Mouse (Mus musculus) R1 (cell line): ENCODE measurements around the gene Fgfr2.

Source experiments
- DNase-seq: peaks from one replicate; pipeline ENCODE4 v3.0.0-alpha.2; 2018; ENCODE audit warnings: low read depth, low spot score

Fgfr2 gene

DNA sequence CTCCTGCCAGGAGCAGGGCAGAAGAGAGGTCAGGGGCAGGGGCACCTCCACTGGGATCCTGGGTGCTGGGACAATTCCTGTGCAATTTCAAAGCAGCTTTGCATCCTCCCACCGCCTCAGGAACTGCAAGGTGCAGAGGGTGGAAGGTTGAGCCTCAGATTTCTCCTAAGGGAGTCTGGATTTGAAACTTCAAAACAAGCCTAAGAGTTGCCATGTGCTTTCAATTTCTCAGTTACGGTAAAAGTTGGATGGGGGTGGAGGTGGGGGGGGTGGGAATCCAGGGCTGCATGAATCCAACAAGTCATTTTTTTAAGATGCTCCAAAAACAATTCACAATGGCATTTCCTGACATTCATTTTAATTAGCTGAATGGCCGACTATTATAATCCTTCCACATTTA, 935.7 kb downstream of the Fgfr2 start:
- no peak for DNase-seq

DNA sequence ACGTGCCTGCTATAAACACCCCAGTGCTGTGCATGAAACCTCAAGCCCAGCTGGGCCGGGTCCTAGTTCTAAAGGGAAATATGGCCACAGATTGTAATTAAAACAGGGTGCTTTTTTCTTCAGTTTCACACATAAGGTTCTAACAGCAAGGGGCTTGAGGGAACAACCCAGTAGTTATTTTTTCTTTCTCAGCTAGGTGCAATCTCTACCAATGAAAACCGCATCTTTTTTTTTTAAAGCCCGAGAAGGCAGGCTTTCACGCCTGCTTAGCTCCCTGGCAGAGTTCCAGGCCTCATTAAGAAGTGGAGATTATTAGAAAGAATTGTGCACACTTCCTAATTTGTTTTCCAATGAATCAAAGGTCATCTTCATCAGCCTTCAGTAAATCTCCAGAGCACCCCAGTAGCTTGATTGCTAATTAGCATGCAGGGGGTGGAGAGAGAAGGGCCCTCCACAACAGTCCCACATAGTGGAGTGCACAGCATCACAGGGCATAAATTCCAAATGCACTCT, 939.2 kb downstream of the Fgfr2 start:
- no peak for DNase-seq

DNA sequence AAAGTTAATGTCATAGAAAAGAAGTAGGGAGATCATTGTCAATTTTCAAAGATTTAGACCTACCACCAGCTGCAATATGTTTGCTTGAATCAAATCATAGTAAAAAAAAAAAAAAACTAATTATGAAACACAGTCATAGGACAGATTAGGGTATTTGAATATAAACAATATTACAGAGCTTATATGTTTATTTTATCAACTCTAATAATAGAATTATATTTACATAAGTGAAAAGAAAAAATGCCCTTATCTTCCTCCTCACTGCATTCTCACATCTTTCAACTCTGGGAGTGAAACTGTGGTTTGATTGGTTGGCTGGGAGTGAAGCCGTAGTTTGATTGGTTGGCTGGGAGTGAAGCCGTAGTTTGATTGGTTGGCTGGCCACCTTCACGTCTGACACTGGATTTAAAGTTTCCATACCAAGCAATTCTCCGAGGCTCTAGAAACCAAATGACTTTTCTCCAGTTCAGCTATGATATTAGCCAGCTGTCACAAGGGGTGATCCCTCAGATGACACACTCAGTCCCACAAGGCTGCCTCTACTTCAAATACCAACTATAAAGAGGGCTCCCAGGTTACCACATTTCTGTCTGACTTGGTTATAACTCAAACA, 941.5 kb downstream of the Fgfr2 start:
- DNase-seq: no peak

DNA sequence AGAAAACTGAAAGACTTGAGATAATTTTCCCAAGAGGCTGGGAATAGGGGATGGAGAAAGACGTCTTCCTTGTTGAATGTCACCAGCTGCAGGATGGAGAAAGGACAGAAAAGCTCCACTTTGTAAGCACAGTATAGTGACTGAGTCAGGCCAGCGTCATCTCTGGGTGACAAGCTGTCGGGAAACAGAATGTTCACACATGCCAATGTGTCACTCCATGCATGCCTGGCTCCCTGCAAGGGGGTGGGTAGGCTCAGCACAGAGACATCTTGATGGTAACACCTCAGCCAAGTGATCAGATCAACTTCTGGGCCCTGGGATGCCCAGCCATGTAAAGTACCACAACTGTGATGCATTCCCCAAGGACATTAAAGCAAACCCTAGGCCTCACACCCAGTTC, 942.1 kb downstream of the Fgfr2 start:
- DNase-seq: no peak

DNA sequence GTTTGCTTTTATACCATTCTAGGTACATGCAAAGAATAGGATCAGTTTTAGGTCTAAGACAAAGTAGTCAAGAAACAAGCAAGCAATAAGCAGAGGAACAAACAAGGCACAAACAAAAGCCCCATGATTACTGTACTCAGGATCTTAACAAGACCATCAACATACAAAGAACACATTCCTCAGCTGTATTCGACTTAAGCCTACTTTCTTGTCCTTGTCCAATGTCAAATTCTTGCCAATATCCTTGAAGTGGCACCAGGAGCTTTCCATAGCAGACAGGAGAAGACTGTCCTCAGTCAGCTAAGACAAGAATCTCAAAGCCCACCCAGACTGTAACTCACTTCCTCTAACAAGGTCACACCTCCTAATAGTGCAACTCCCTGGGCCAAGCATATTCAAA, 944.1 kb downstream of the Fgfr2 start:
- peak; percentile 63 for DNase-seq

DNA sequence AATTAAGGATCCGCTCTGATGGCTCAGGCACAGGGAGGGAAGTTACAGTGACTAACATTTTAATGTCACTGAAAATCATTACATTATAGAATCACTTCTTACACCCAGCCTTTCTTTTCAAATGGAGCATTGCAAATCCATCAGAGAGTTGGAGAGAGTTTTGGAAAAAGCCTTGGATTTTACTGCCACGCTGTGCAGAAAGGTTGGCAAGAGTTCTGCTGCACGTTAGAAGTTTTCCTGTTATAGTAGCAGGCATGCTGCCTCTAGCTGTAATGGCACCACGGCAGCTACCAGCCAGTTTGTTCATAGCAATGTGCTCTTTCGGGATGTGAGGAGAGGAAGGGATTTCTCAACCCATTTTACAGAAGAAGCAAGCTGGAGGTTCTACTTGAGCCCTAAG, 948.4 kb downstream of the Fgfr2 start:
- no peak for DNase-seq

DNA sequence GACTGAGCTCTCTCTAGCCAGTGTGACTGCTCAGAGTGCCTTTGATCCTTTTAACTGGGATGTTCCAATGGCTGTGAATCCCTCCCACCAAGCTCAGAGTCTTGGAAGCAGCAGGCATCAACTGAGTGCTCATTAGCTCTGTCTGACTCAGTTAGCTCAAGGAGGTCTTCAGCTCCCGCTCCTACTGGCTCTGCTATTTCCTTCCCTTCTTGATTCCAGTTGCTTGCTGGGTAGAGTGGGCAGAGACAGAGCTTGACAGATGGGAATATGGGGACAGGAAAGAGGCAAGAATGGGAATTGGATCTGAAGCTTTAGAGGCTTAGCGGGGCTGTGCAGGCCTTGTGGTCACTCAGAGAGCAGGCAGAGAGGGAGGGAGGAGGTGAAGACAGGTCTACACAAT, 948.9 kb downstream of the Fgfr2 start:
- DNase-seq: no peak

DNA sequence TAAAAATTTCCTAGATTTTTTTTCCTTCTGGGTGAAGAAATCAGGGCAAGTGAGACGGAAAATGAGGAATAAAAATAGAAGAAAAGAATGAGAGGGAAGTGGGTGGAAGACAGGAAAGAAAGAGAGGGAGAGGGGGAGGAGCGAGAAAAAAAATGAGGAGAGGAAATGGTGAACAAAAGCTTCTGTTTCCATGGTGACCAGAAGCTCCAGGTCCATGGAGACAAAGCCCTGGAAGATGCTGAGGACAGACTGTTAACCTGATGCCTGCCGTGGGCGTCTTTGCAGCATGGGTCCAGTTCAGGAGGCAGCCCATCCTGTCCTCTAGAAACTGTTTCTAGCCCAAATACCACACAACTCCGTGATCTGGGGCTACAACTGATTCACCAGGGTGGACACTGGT, 950.9 kb downstream of the Fgfr2 start:
- no peak for DNase-seq

DNA sequence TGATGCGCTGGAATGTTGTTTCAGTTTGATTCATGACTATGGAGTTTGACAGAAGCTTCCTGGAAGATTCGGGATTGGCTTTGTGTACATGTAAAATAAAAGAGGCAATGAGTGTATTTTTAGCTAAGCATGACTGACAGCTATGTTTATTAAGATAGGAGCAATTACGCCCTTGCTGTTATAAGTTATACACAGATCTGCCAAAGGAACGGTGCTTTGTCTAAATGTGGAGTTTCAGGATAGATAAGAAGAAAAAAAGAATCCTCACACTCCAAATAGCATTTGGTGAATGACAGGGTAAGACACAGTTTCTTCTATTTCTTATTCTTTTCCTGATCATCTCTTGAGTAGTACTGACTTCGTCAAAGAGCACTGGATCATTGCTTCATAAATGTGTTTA, 951.4 kb downstream of the Fgfr2 start:
- DNase-seq: no peak

DNA sequence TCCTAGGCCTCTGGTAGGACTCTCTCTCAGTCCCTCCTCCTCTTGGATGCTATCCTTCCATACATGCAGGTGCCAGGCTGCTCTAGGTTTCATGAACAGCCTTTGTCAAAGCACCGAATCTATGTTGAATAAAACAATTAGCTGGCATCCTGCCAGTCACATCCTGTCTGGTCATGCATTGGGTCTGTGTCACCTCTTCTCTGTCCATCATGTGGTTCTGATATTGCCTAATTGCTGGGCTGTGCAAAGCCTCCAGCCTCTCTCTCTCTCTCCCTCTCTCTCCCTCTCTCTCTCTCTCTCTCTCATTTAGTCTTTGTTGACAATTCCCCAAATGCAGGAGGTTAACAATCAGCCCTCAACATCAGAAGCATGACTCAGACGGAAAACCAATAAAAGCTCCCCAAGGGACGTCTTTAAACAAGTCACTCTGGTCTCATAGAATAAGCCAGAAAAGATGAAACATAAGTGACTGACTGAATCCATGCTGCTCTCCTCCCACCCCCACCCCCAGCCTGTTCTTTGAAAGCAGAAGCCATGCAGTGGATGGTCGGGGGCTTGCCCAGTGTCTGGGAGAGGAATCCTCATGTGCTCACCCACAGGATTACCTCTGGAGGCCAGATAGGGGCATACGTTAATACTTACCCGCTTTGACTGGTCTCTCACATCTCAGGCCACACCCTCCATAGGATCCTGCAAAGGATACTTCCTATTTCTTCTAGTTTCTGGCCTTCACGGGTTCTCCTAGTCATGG, 953.6 kb downstream of the Fgfr2 start:
- no peak for DNase-seq

DNA sequence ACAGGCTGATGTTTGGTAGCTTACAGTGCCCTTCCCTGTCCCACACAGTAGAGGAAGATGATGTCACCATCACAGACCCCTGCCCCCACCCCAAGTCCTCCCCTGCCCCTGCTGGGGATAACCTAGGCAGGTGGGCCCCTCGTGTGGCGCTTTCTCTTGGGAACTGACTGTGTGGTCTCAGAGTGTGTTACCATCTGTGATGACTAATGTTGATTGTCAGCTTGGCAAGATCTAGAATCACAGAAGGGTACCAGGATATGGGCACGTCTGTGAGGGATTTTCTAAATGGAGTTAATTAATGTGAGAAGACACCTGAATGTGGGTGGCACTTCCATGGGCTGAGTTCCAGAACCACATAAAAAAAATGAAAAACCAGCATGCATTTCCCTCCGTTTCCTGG, 955.9 kb downstream of the Fgfr2 start:
- no peak for DNase-seq

DNA sequence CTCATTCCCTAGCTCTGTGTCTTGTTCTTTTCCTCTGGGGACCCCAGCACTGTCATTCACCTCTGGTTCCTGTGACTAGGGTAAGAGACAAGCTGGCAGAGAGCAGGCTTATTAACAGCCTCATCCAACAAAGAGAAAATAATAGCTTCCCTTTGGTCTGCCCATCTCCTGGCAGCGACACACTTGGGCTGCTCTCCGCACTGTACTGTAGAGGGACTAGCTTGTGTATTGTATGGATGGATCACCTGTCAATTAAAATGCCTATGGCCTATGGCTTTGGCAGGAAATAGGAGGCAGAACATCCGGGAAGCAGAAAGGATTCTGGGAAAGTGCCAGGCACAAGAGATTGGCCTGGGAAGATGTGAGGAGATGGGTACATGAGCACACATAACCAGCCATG, 960.9 kb downstream of the Fgfr2 start:
- peak; percentile 18 for DNase-seq

DNA sequence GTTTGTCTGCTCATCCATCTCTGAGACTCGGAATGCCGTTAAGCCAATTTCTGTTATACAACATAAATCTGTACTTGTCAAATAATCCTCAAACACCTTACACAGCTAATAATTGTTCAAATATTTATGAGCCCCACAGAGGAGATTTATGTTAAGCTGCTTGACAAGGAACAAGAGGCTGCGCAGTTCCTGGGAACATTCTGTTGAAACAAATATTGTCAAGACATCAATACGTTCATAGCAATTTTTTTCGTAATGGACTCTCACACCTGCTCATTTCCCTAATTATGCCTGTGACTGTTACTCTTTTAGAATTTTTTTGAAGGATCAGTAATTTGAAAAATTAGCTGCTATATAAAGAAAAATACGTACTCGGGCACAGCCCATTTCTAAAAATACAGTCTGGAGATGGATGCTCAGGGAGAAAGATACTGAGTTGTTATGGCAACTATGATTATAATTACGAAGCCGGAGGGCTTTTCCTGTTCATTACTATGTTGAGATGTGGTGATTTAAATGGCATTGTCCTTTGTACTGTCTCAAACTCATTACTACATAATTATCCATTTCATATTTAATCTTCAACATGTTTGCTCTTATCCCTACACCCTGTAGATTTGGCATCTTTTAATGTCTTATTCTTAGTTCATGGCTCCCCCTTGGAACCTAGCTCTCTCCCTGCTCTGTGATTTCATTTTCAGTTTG, 964.7 kb downstream of the Fgfr2 start:
- no peak for DNase-seq

DNA sequence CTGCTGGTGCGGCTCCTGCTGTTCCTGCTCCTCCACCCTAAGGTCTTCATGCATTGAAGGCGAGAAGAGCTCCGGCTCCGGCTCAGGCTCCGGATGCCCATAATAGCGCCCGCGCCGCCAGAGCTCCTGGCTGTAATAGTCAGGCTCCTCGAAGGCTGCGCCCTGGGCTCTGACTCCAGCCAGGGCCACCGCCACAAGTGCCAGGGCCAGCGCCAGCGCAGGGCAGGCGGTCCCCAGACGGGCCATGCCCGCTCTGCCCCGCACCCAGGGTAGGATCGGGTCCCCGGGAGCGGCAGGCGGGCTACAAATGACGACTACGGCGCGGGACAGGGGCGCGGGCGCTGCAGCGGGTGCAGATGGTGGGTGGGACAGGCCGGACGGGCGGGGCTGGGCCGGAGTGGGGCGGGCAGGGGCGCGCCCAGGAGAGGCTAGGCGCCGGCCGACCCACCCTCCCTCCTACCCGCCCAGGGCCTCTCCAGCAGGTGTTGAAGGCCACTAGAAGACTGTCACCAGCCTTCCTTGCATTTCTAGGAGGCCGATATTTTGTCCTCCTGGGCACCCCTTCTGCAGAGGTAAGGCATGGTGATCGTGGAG, 968.7 kb downstream of the Fgfr2 start, which contains the start of gene Cpxm2:
TSS of gene Cpxm2 (minus strand) at position 372 of the 594 bp plus-strand sequence.
- DNase-seq: peak; percentile 22

DNA sequence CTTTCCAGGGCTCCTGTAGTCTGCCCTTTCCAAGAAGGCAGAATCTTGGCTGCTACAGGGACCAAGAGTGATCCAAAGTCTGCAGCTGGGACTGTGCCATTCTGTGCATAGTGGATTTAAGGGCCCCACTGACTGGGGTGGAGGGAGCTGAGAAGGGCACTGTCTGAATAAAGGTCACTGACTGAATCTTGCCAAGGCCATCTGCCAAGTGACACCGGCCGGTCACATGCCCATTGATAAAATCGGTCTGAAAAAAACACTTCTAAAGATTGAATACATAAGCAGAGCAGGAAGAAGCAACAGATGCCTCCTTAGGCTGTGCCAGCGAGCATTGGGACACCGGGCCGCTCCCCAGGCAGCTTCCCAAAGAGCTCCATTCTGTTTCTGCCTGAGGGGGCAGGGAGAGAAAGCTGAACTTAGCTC, 969.4 kb downstream of the Fgfr2 start:
- no peak for DNase-seq

DNA sequence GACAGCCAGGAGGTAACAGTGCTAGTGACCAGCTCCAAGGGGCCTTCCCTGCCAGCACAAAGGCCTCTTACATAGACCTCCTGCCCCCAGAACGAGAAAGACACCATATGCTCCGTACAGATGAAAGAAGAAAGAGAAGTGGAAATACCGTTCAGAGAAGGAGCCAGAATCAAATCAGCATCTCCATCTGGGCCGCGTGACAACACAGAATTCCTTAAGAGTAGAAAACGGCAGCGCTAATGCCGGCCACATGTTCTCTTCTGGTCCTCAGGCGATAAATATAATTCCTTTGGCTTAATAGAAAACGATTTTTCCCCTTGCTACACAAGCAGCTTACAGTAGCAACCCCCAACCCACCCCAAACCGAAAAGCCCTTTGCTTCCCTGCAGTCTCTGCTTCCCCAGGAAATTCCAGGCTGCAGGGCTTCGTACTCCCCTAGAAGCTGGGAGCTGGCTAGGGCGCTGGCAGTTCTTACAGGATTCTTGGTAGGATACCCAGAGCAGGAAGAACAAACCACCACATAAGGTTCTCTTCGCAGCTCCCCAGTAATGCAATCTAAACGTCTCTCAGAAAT, 977.8 kb downstream of the Fgfr2 start:
- DNase-seq: no peak

DNA sequence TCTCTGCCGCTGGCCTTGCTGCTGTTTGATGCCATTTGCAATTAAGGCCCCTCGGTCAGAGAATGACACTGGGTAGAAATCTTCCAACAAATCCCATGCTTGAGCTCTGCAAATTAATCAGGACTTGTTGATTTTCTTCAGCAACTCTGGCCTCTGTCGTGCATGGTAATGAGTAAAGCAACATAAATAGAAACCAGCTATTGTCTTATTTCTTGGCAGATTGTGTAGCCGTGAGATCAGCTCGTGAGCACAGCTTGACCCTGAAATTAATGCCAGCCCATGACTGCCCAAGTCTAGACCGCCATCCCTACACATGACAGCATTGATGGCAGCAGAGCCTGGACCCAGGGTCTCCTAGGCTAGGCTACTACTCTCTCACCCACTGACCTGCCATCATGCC, 994.5 kb downstream of the Fgfr2 start:
- DNase-seq: no peak

DNA sequence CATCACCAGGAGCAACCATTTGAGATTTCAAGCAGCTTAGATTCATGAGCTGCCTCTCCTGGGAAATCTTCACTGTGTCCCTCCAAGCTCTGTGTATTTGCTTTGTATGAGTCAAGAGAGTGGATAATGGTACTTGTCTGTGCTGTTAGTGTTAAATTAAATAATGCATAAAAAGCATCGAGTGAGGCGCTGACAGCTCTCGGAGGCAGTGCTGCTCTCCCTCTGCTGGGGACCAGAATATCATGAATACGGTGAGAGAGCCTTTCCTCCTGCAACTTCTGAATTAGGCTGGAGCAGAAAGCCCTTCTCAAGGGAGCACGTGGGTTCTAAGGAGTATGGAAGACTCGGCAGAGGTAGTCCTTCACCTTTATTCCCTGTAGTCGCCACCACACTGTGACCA, 998.2 kb downstream of the Fgfr2 start:
- DNase-seq: no peak

DNA sequence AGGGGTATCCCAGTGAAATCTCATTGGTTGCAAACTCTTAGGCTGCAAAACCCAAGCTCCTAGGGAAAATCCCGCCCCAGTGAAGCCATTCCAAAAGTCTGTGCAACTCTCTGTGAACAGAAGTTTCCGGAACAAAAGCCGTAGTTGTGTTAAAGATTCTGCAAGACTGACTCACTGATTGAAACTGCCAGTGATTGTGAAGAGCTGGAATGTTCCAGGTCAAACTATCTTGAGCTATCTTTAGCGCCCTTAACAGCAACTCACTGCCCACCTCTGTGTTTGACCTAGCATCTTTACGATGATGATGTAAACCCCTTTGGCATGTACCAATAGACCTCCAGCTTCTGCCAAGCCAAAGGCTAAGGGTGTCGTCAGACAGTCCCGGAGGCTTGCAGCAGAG, 999.9 kb downstream of the Fgfr2 start:
- DNase-seq: no peak

DNA sequence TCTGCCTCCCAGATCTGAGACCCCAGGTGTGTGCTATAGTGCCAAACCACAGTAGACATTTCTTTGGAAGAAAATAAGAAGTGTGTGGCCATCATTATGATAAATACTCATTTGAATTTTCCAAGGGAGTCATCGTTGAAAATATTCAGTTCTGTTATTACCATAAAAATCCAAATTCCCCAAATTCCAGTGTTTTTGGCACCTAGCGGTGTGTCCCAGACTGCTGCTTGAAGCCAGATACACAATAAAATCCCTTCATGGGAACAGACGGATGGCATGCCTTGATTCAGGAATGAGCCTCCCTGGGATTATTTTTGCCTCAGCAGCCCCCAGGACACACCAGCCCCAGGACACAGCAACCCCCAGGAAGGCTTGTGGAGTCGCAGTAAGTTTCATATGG, 1003.3 kb downstream of the Fgfr2 start:
- no peak for DNase-seq

DNA sequence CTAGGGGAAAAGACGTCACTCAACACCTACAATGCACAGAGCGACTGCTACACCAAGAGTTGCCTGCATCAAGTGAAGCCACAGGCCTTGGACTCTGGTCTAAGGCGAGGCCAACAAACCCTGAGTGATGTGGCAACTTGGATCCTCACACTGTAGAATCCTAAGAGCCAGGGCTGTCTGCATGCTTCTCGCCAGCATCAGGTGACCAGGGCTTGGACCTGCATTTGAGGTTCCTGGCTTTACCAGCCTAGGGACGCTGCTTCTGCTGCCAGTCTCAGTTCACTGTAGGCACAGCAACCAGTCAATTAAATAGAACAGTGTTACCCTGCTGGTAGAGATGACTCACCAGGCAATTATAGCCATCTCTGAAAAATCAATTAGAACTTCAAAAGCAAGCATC, 1011.4 kb downstream of the Fgfr2 start:
- no peak for DNase-seq

DNA sequence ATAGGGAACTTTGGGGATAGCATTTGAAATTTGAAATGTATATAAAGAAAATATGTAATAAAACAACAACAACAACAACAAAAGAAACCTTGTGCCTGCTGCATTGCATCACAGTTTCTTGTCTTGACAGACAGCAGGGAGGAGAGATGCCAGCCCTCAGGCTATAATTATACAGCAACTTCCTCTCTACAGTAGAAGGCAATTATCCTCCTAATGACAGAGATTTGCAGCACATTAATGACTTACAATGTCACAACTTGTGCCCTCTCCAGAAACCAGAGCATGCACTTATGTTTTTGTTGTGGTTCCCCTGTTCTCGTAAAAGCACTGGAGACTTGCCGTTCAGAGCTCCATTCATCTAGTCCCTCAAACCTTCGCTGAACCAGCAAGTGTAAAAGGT, 1012.8 kb downstream of the Fgfr2 start:
- DNase-seq: no peak
